Mouse (Mus musculus): ENCODE data around the gene Cfh. TPM values are rescaled to one million over a fixed set of nuclear protein-coding genes. Genes with fewer than 3 reads are reported as not detected.
"Not testable (repeated sequence)": the region's sequence is repeated elsewhere in the genome, so short reads cannot be mapped to it uniquely, and the experiment has no call there.

The Cfh gene
- 0.06 TPM for polyA plus RNA-seq (2012; fragmentation: generic; extraction: Trizol)
- long read RNA-seq, experiment 1, full-length matches to known transcripts, result 1 of 4 reads
- long read RNA-seq, experiment 1, partial matches to known transcripts, result 1 of 4 reads
- long read RNA-seq, experiment 1, other reads (novel, unspliced or antisense), result 2 of 4 reads
- long read RNA-seq, experiment 2, partial matches to known transcripts, result 1 of 1 reads
- long read RNA-seq, experiment 2, other reads (novel, unspliced or antisense), result 0 of 1 reads

DNA sequence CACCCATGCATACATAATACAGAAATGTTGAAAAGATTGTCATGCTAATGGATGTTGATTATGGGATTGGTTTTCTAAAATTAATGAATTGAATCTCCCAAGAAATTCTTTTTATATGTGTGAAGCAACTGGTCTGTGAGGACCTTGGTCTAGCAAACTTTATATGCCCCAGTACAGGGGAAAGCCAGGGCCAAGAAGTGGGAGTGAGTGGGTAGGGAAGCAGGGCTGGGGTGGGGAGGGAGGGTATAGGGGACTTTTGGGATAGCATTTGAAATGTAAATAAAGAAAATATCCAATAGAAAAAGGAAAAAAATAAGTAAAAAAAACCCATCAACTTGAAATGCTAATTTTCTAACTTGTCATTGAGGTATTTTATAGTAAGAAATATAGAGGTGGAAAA is at the start of gene Cfh:
Cfh (minus strand) TSS at position 101 of the 400 bp plus-strand sequence.
- not testable (repeated sequence) for H3K79me3 ChIP-seq (ENCODE audit: low read depth); H3K4me3 ChIP-seq (ENCODE audit: insufficient read depth, poor library complexity, severe bottlenecking); H3K36me3 ChIP-seq (ENCODE audit: control insufficient read depth, insufficient read depth); H3K27me3 ChIP-seq (ENCODE audit: control insufficient read depth, insufficient read depth, insufficient read length); H3K79me2 ChIP-seq (ENCODE audit: control insufficient read depth, insufficient read depth); H3ac ChIP-seq (ENCODE audit: control insufficient read depth, insufficient read length, low read depth)

DNA sequence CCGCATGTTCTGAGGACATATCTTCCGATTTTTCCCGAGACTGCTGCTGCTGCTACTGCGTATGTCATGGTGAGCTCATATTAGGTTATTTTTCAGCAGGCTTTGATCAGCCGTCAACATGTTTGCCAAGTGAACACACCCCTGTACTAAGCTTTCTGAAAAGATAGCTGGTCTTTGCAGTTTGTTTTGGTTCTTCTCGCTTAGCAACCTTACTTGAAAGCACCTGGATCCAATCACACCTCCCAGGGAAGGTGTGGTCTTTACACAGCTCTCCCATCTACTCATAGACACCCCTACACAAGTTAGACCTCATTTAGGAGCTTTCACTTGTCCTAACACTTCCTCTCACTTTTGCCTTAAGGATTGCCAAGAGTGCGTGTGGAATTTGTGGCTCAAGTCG is 43.1 kb upstream of the Cfh start:
- no peak overlapping the region for H3K4me3 ChIP-seq (ENCODE audit: insufficient read depth, poor library complexity, severe bottlenecking)
- H3ac ChIP-seq (ENCODE audit: control insufficient read depth, insufficient read length, low read depth), result no peak overlapping the region
- no peaks in the 10 kb centered on the region for H3K79me2 ChIP-seq (ENCODE audit: control insufficient read depth, insufficient read depth)
- no peaks in the 10 kb centered on the region for H3K27me3 ChIP-seq (ENCODE audit: control insufficient read depth, insufficient read depth, insufficient read length)
- no peaks in the 10 kb centered on the region for H3K36me3 ChIP-seq (ENCODE audit: control insufficient read depth, insufficient read depth)
- H3K79me3 ChIP-seq (ENCODE audit: low read depth), result no peaks in the 10 kb centered on the region
- no peak for TF ChIP-seq MAX (IDR thresholded peaks at IDR 0.05)
- no peak for TF ChIP-seq MYOD1 (IDR thresholded peaks at IDR 0.05; ENCODE audit: control insufficient read depth, insufficient read length, low read depth)
- TF ChIP-seq CEBPB (IDR thresholded peaks at IDR 0.05; ENCODE audit: low read depth), result no peak
- no peak for TF ChIP-seq MYOG (IDR thresholded peaks at IDR 0.05; ENCODE audit: control insufficient read depth, extremely low read depth, insufficient read length)
- no peak for TF ChIP-seq CTCF (IDR thresholded peaks at IDR 0.05; ENCODE audit: control insufficient read depth, insufficient read depth, insufficient read length)
- TF ChIP-seq FOSL1 (IDR thresholded peaks at IDR 0.05; ENCODE audit: insufficient read depth, low read length, poor library complexity, severe bottlenecking), result no peak
- TF ChIP-seq USF1 (IDR thresholded peaks at IDR 0.05; ENCODE audit: low read depth), result no peak

DNA sequence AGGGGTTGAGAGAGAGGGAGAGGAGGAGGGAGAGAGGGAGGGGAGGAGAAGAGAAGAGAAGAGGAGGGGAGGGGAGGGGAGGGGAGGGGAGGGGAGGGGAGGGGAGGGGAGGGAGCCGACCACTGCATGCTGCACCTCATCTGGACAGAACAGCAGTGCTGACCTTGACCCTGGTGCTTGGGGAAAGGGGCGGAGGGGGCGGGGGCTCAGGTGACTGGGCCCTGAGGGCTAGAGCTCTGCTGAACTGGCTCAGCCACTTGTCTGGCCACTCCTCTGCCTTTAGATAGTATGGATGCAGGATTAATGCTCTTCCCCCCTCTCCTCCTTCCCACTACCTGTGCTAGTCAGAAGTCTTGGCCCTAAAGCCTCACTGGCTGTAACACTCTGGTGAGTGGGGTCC is 41.7 kb upstream of the Cfh start:
- H3K79me2 ChIP-seq (ENCODE audit: control insufficient read depth, insufficient read depth), result no peaks in the 10 kb centered on the region
- no peak overlapping the region for H3K4me3 ChIP-seq (ENCODE audit: insufficient read depth, poor library complexity, severe bottlenecking)
- TF ChIP-seq CTCF (IDR thresholded peaks at IDR 0.05; ENCODE audit: control insufficient read depth, insufficient read depth, insufficient read length), result no peak
- no peak for TF ChIP-seq FOSL1 (IDR thresholded peaks at IDR 0.05; ENCODE audit: insufficient read depth, low read length, poor library complexity, severe bottlenecking)
- TF ChIP-seq CEBPB (IDR thresholded peaks at IDR 0.05; ENCODE audit: low read depth), result no peak
- TF ChIP-seq USF1 (IDR thresholded peaks at IDR 0.05; ENCODE audit: low read depth), result no peak
- no peak for TF ChIP-seq MYOD1 (IDR thresholded peaks at IDR 0.05; ENCODE audit: control insufficient read depth, insufficient read length, low read depth)
- TF ChIP-seq MYOG (IDR thresholded peaks at IDR 0.05; ENCODE audit: control insufficient read depth, extremely low read depth, insufficient read length), result no peak
- no peak for TF ChIP-seq MAX (IDR thresholded peaks at IDR 0.05)
- H3K27me3 ChIP-seq (ENCODE audit: control insufficient read depth, insufficient read depth, insufficient read length), result no peaks in the 10 kb centered on the region
- no peak overlapping the region for H3ac ChIP-seq (ENCODE audit: control insufficient read depth, insufficient read length, low read depth)
- no peaks in the 10 kb centered on the region for H3K36me3 ChIP-seq (ENCODE audit: control insufficient read depth, insufficient read depth)
- H3K79me3 ChIP-seq (ENCODE audit: low read depth), result no peaks in the 10 kb centered on the region

DNA sequence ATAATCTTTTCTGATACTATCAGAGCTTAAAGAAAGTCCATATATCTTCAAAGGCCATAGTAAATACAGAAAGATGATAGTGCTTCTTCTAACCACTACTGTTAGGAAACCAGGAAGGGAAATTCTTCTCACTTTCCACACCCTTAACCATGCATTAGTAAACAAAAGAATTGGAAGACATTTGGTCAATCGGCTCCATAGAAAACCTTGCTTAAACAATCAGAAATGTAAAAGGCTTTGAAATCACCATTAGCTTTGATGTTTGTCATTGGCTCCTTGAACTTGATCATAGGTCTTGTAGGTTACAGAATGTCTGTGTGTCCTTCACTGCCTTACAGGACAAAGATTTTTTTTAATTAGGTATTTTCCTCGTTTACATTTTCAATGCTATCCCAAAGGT is 21.8 kb upstream of the Cfh start:
- no peak for TF ChIP-seq MYOD1 (IDR thresholded peaks at IDR 0.05; ENCODE audit: control insufficient read depth, insufficient read length, low read depth)
- no peak for TF ChIP-seq MAX (IDR thresholded peaks at IDR 0.05)
- TF ChIP-seq USF1 (IDR thresholded peaks at IDR 0.05; ENCODE audit: low read depth), result no peak
- TF ChIP-seq FOSL1 (IDR thresholded peaks at IDR 0.05; ENCODE audit: insufficient read depth, low read length, poor library complexity, severe bottlenecking), result no peak
- TF ChIP-seq CEBPB (IDR thresholded peaks at IDR 0.05; ENCODE audit: low read depth), result no peak
- TF ChIP-seq MYOG (IDR thresholded peaks at IDR 0.05; ENCODE audit: control insufficient read depth, extremely low read depth, insufficient read length), result no peak
- TF ChIP-seq CTCF (IDR thresholded peaks at IDR 0.05; ENCODE audit: control insufficient read depth, insufficient read depth, insufficient read length), result no peak
- no peaks in the 10 kb centered on the region for H3K79me3 ChIP-seq (ENCODE audit: low read depth)
- H3K27me3 ChIP-seq (ENCODE audit: control insufficient read depth, insufficient read depth, insufficient read length), result no peaks in the 10 kb centered on the region
- H3K79me2 ChIP-seq (ENCODE audit: control insufficient read depth, insufficient read depth), result no peaks in the 10 kb centered on the region
- H3ac ChIP-seq (ENCODE audit: control insufficient read depth, insufficient read length, low read depth), result no peak overlapping the region
- H3K36me3 ChIP-seq (ENCODE audit: control insufficient read depth, insufficient read depth), result no peaks in the 10 kb centered on the region
- no peak overlapping the region for H3K4me3 ChIP-seq (ENCODE audit: insufficient read depth, poor library complexity, severe bottlenecking)

DNA sequence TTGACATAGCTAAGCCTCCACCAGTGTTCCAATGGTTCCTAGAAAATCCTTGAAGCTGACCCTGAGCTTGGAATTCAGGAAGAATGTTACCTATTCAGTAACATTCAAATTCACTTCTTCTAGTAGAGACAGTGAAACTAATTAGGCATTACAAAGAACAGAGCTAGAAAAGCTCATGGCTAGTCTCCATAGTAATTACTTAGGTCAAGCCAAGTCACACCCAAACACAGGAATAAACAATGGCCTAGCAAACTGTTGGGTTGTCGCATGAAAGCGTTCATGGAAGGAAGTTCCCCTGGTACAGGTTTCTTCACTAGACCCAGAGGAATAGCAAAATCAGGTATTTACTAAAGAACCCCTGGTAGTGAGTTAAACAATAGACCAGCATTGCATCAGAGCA is 4.9 kb upstream of the Cfh start:
- H3K79me2 ChIP-seq (ENCODE audit: control insufficient read depth, insufficient read depth); H3K27me3 ChIP-seq (ENCODE audit: control insufficient read depth, insufficient read depth, insufficient read length); H3ac ChIP-seq (ENCODE audit: control insufficient read depth, insufficient read length, low read depth); H3K4me3 ChIP-seq (ENCODE audit: insufficient read depth, poor library complexity, severe bottlenecking); H3K79me3 ChIP-seq (ENCODE audit: low read depth); H3K36me3 ChIP-seq (ENCODE audit: control insufficient read depth, insufficient read depth): not testable (repeated sequence)

DNA sequence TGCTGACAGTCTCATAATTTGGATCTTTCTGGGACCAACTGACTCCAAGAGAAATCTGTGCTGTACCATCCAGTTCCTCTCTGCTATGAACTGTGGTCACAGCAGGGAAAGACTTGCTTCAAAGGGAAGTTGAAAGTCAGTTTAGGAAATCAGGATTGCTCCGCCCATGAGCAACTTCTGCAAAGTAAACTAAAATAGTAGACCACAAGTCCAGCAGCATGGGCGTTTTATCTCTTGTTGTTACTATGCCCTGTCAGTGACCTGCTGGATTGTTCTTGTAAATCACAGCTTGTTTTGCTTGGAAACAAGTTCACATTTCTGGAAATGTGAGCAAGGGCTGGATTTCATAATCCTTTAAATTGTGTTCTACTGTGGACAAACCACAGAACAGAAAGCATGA is 356 bp downstream of the Cfh start:
- H3K79me3 ChIP-seq (ENCODE audit: low read depth), result no peaks in the 10 kb centered on the region
- TF ChIP-seq FOSL1 (IDR thresholded peaks at IDR 0.05; ENCODE audit: insufficient read depth, low read length, poor library complexity, severe bottlenecking) (no peak), MYOG (IDR thresholded peaks at IDR 0.05; ENCODE audit: control insufficient read depth, extremely low read depth, insufficient read length) (no peak), MYOD1 (IDR thresholded peaks at IDR 0.05; ENCODE audit: control insufficient read depth, insufficient read length, low read depth) (no peak), CEBPB (IDR thresholded peaks at IDR 0.05; ENCODE audit: low read depth) (no peak), USF1 (IDR thresholded peaks at IDR 0.05; ENCODE audit: low read depth) (no peak), MAX (IDR thresholded peaks at IDR 0.05) (no peak), CTCF (IDR thresholded peaks at IDR 0.05; ENCODE audit: control insufficient read depth, insufficient read depth, insufficient read length) (no peak)
- H3K36me3 ChIP-seq (ENCODE audit: control insufficient read depth, insufficient read depth), result no peaks in the 10 kb centered on the region
- H3K79me2 ChIP-seq (ENCODE audit: control insufficient read depth, insufficient read depth), result no peaks in the 10 kb centered on the region
- H3K4me3 ChIP-seq (ENCODE audit: insufficient read depth, poor library complexity, severe bottlenecking), result no peak overlapping the region
- H3ac ChIP-seq (ENCODE audit: control insufficient read depth, insufficient read length, low read depth), result no peak overlapping the region
- no peaks in the 10 kb centered on the region for H3K27me3 ChIP-seq (ENCODE audit: control insufficient read depth, insufficient read depth, insufficient read length)
